ENCODE assay signal across 21 mouse cellular contexts in the genomic region with DNA sequence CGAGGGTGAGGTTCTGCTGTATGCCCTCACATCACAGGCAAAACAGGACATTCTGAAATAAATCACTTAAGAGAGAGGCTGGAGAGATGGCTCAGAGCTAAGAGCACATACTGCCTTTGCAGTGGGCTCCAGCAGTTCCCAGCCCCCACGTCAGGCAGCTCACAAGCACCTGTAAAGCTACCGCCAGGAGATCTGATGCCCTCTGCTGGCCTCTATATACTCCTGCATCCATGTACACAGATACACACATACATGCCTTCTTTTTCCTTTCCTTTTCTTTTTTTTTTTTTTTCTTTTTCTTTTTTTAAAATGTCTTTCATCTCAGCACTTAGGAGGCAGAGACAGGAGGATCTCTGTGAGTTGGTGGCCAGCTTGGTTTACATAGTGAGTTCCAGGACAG. TPM values are rescaled to one million over a fixed set of nuclear protein-coding genes. Genes with fewer than 3 reads are reported as not detected.
A peak's percentile ranks its signal among the peaks of the same experiment; 100 is the strongest.
DNase-seq lines count a peak whose midpoint lies in the region; ATAC-seq and TF ChIP-seq lines count a peak whose summit lies in the region.
"Had no signal": no experiment of that assay in that cellular context is flagged by ENCODE, and none has a peak within 500 bp of the region (broad histone marks: within the 10 kb centered on the region; RNA-seq: fewer than 3 reads in every experiment).

No protein-coding gene starts in this region.

- no peak for TF ChIP-seq POLR2A in CH12.LX (IDR thresholded peaks at IDR 0.05; ENCODE audit: low read depth, low read length)
- no peak for TF ChIP-seq POLR2A in brain, embryonic 14.5 days (IDR thresholded peaks at IDR 0.05; ENCODE audit: borderline replicate concordance, extremely low read depth, insufficient read depth, insufficient read length, poor library complexity, severe bottlenecking)

- no peak overlapping the region for H3K27ac ChIP-seq in forebrain, postnatal 0 days (ENCODE audit: low read depth, low read length)
- H3K27ac ChIP-seq in forebrain, embryonic 12.5 days = no peak overlapping the region
- no peak overlapping the region for H3K27ac ChIP-seq in left cerebral cortex, adult 2 months
- no peak overlapping the region for H3K27ac ChIP-seq in CH12.LX (ENCODE audit: insufficient read depth, low read depth)
- H3K27ac ChIP-seq: forebrain, embryonic 15.5 days; gastrocnemius, adult 2 months; liver, embryonic 13.5 days; midbrain, embryonic 12.5 days had no signal

- dilution Hi-C loops in CH12.LX (cut with MboI; ENCODE audit: extremely low pct_ligation_motif_present, extremely low pct_unique_long_range_greater_than_20kb, low sequenced_read_pairs) = no loop called here

- peak; percentile 0 for TF ChIP-seq RAD21 in CH12.LX (IDR thresholded peaks at IDR 0.05; ENCODE audit: low read depth, low read length)

- TF ChIP-seq EP300 in CH12.LX (IDR thresholded peaks at IDR 0.05; ENCODE audit: low read length) = no peak

- H3K9me3 ChIP-seq in forebrain, postnatal 0 days (ENCODE audit: low read length) = no peaks in the 10 kb centered on the region
- H3K9me3 ChIP-seq in forebrain, embryonic 12.5 days = no peaks in the 10 kb centered on the region
- H3K9me3 ChIP-seq in CH12.LX (replicated peaks; ENCODE audit: low read length) = peaks cover 3% of the 10 kb centered on the region
- H3K9me3 ChIP-seq: forebrain, embryonic 15.5 days; liver, embryonic 13.5 days; midbrain, embryonic 12.5 days had no signal

- no peaks in the 10 kb centered on the region for H3K36me3 ChIP-seq in forebrain, postnatal 0 days (ENCODE audit: insufficient read depth)
- no peaks in the 10 kb centered on the region for H3K36me3 ChIP-seq in forebrain, embryonic 12.5 days (replicated peaks)
- no peaks in the 10 kb centered on the region for H3K36me3 ChIP-seq in CH12.LX (replicated peaks in 1 of 2; ENCODE audit: control insufficient read depth in 1 of 2, insufficient read depth in 1 of 2, low read length in 1 of 2)
- H3K36me3 ChIP-seq: forebrain, embryonic 15.5 days; liver, embryonic 13.5 days; midbrain, embryonic 12.5 days had no signal

- intact Hi-C loops in left cerebral cortex, adult 2 months (cut with DNase I) = loop anchor here (10.0 kb wide), 1 partner anchor 203 kb away; a partner anchor contains a TSS

- TF ChIP-seq CTCF in forebrain, postnatal 0 days (IDR thresholded peaks at IDR 0.05; ENCODE audit: low read depth) = peak; percentile 17; the same call in 1 of the 2 replicates
- TF ChIP-seq CTCF in left cerebral cortex, adult 2 months (IDR thresholded peaks at IDR 0.05) = peak; percentile 13
- TF ChIP-seq CTCF in CH12.LX (conservative IDR thresholded peaks at IDR 0.05 in 1 of 2, IDR thresholded peaks at IDR 0.05 in 1 of 2; ENCODE audit: low read depth in 2 of 2, low read length in 2 of 2) = peak; percentile 22 to 37; a peak in 3 of 4 replicates
- TF ChIP-seq CTCF in brain, embryonic 14.5 days (IDR thresholded peaks at IDR 0.05; ENCODE audit: borderline replicate concordance, extremely low read depth, insufficient read depth, insufficient read length) = peak; percentile 33

- in situ Hi-C loops in CH12.LX (cut with MboI; ENCODE audit: low pct_ligation_motif_present, low pct_unique_long_range_greater_than_20kb, low sequenced_read_pairs) = no loop called here

- 56% methylated on average over 3 of the region's 3 CpGs for WGBS in forebrain, postnatal 0 days
- WGBS in forebrain, embryonic 12.5 days = 48% methylated on average over 3 of the region's 3 CpGs

- H3K4me3 ChIP-seq in forebrain, postnatal 0 days (ENCODE audit: low read depth, low read length) = no peak overlapping the region
- no peak overlapping the region for H3K4me3 ChIP-seq in forebrain, embryonic 12.5 days (replicated peaks)
- H3K4me3 ChIP-seq in left cerebral cortex, adult 2 months = no peak overlapping the region
- no peak overlapping the region for H3K4me3 ChIP-seq in CH12.LX (replicated peaks in 1 of 3; ENCODE audit: low read depth in 2 of 3, low read length in 2 of 3, poor library complexity in 1 of 3)
- H3K4me3 ChIP-seq: forebrain, embryonic 15.5 days; gastrocnemius, adult 2 months; liver, embryonic 13.5 days; midbrain, embryonic 12.5 days had no signal

- no peaks in the 10 kb centered on the region for H3K79me2 ChIP-seq in CH12.LX (replicated peaks; ENCODE audit: control insufficient read depth, extremely low read depth, insufficient read depth, poor library complexity, severe bottlenecking)

- no peak for DNase-seq in forebrain, postnatal 0 days
- no peak for DNase-seq in left cerebral cortex, adult 2 months (ENCODE audit: extremely low spot score in 1 of 2, low spot score in 2 of 2)
- no peak for DNase-seq in left cerebral cortex, adult 11 months (ENCODE audit: low spot score)
- peak; percentile 16 for DNase-seq in CH12.LX (ENCODE audit: extremely low read depth)
- DNase-seq in brain, embryonic 14.5 days (ENCODE audit: low read depth) = no peak
- DNase-seq in cerebellum, adult 9-11 months = no peak
- no peak for DNase-seq in cerebellum, adult 11-12 months
- DNase-seq: B cell, adult 2 months; cerebellum, adult 2 months; gastrocnemius, adult 2 months; heart, adult 18-20 months; heart, postnatal 14 days; liver, embryonic 13.5 days; lung, postnatal 4 days; right cerebral cortex, adult 18-20 months; thymus, postnatal 36 days had no signal

- no peak overlapping the region for H3K9ac ChIP-seq in forebrain, postnatal 0 days
- no peak overlapping the region for H3K9ac ChIP-seq in forebrain, embryonic 12.5 days
- H3K9ac ChIP-seq in CH12.LX (ENCODE audit: insufficient read depth, low read depth) = no peak overlapping the region
- H3K9ac ChIP-seq: forebrain, embryonic 15.5 days; liver, embryonic 13.5 days; midbrain, embryonic 12.5 days had no signal

- no peaks in the 10 kb centered on the region for H3K27me3 ChIP-seq in forebrain, postnatal 0 days (ENCODE audit: insufficient read depth, low read length)
- peaks cover 7% of the 10 kb centered on the region for H3K27me3 ChIP-seq in forebrain, embryonic 12.5 days
- H3K27me3 ChIP-seq in CH12.LX (replicated peaks) = peaks cover 4% of the 10 kb centered on the region
- H3K27me3 ChIP-seq: forebrain, embryonic 15.5 days had no signal

- no peak for ATAC-seq in forebrain, postnatal 0 days
- no peak for ATAC-seq in forebrain, embryonic 12.5 days (ENCODE audit: low FRiP score)
- ATAC-seq: forebrain, embryonic 15.5 days had no signal

- no peak overlapping the region for H3K4me2 ChIP-seq in forebrain, postnatal 0 days (ENCODE audit: low read depth)
- H3K4me2 ChIP-seq in forebrain, embryonic 12.5 days = no peak overlapping the region
- H3K4me2 ChIP-seq in CH12.LX (ENCODE audit: insufficient read depth, low read depth, poor library complexity, severe bottlenecking) = no peak overlapping the region
- H3K4me2 ChIP-seq: forebrain, embryonic 15.5 days; liver, embryonic 13.5 days; midbrain, embryonic 12.5 days had no signal

- 0 out of 2 replicates have a peak, but pooled peaks cover 4% of the 10 kb centered on the region for H3K4me1 ChIP-seq in forebrain, postnatal 0 days (ENCODE audit: insufficient read depth)
- H3K4me1 ChIP-seq in forebrain, embryonic 12.5 days = peaks cover 5% of the 10 kb centered on the region
- H3K4me1 ChIP-seq in CH12.LX (ENCODE audit: control insufficient read depth in 1 of 2, insufficient read depth in 2 of 2) = peaks cover 0 to 3% of the 10 kb centered on the region in 2 experiments; a peak in 1 of 4 replicates
- H3K4me1 ChIP-seq: liver, embryonic 13.5 days had no signal

TF ChIP-seq in CH12.LX, 34 proteins besides CTCF, POLR2A, EP300 and RAD21:
- 0 out of 2 replicates have a peak, but pooled peaks have one; percentile 5 for TF ChIP-seq SMC3 (IDR thresholded peaks at IDR 0.05; ENCODE audit: low read depth, low read length)
- no peak for TF ChIP-seq ZC3H11A (IDR thresholded peaks at IDR 0.05; ENCODE audit: low read depth, low read length)
- TF ChIP-seq BHLHE40 (IDR thresholded peaks at IDR 0.05; ENCODE audit: low read depth, low read length) = no peak

RNA-seq across cellular contexts. Expression of a gene that starts 5.3 kb away (rescaled TPM):
- 187 and 234 TPM in 2 replicates for total RNA-seq in forebrain, postnatal 0 days (2014; rRNA removed)
- 71.9 and 98.0 TPM in 2 replicates for polyA plus RNA-seq in forebrain, postnatal 0 days (2015; fragmentation: Nextera tagmentation; extraction: Ambion mirVana)
- polyA plus RNA-seq in forebrain, embryonic 12.5 days (2016; fragmentation: Nextera tagmentation; extraction: Ambion mirVana) = 63.5 and 65.1 TPM in 2 replicates
- 100 to 1,000 TPM; 138 to 141 TPM for total RNA-seq in left cerebral cortex, adult 2 months (2021)
- total RNA-seq in CH12.LX (2012; rRNA removed) (0.84 and 1.1 TPM in 2 replicates), CH12.LX (2014; rRNA removed) (0.32 and 0.62 TPM in 2 replicates)
- polyA plus RNA-seq in CH12.LX (2012; ENCODE audit: insufficient read length, low read depth) = 1.4 and 1.8 TPM in 2 replicates
- 122 and 188 TPM in 2 replicates for polyA plus RNA-seq in brain, embryonic 14.5 days (2012; rRNA removed)

RNA-seq across cellular contexts. Expression of a gene that starts 23.5 kb away (rescaled TPM):
- total RNA-seq in forebrain, postnatal 0 days (2014; rRNA removed) = 0.24 and 0.31 TPM in 2 replicates
- 0.18 and 0.23 TPM in 2 replicates for polyA plus RNA-seq in forebrain, postnatal 0 days (2015; fragmentation: Nextera tagmentation; extraction: Ambion mirVana)
- polyA plus RNA-seq in forebrain, embryonic 12.5 days (2016; fragmentation: Nextera tagmentation; extraction: Ambion mirVana) = 4.5 and 4.8 TPM in 2 replicates
- total RNA-seq in left cerebral cortex, adult 2 months (2021) = not detected
- not detected in 2 replicates for total RNA-seq in CH12.LX (2012; rRNA removed)
- not detected in 2 replicates for total RNA-seq in CH12.LX (2014; rRNA removed)
- not detected in 2 replicates for polyA plus RNA-seq in CH12.LX (2012; ENCODE audit: insufficient read length, low read depth)
- polyA plus RNA-seq in brain, embryonic 14.5 days (2012; rRNA removed) = 1.7 and 2.1 TPM in 2 replicates
- total RNA-seq: gastrocnemius, adult 2 months; heart, adult 18-20 months; heart, postnatal 14 days; layer of hippocampus, adult 8-10 months; left cerebral cortex, postnatal 14 days had no signal
- polyA plus RNA-seq: cerebellum, adult 2 months had no signal

Comparison
In these comparisons a context has a peak if more than half of its experiments do, and no peak if none do; other contexts are left out.
1. RNA of a gene that starts 5.3 kb away (polyA plus RNA-seq): 122 to 188 TPM in brain, embryonic 14.5 days, 71.9 to 98.0 TPM in forebrain, postnatal 0 days and 63.5 to 65.1 TPM in forebrain, embryonic 12.5 days; 1.4 to 1.8 TPM in CH12.LX; every median in the first group is over 10 times any median in the second.
2. Peak in every context shown above with its lines, with median percentiles within 50 percentile points of each other: CTCF ChIP-seq.